Mouse (Mus musculus) thymus, postnatal 36 days (tissue): ENCODE results near the gene Tlcd1.

Source experiments
- DNase-seq, 2 experiments: peaks; one replicate each; pipeline ENCODE4 v3.0.0; 2022; ENCODE audit warnings: mixed read lengths in 2 of 2

Tlcd1 gene

DNA sequence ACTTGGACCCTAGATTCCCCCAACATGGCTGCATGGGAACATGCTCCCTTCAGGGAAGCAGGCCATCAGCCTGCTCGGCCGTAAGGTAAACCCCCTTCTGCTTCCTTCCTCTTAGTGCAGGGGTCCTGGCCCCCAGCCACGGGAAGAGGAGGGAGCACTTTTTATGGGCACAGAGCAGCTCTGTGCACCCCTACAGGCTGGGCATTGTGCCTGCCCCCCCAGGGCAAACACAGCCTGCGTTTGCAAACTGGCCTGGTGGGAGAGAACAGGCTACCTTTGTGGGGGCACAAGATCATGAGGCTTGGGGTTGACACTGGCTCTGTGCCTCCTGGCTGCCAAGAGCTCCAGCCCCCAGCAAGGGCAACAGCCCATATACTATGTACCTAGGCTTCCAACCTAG, 14.5 kb upstream of the Tlcd1 start:
- DNase-seq = peak in 1 of 2 experiments; percentile 15

GRCm38 (mm10) chr11:78162504-78162903, 14.0 kb upstream of the Tlcd1 start:
- DNase-seq = peak in 1 of 2 experiments; percentile 22

DNA sequence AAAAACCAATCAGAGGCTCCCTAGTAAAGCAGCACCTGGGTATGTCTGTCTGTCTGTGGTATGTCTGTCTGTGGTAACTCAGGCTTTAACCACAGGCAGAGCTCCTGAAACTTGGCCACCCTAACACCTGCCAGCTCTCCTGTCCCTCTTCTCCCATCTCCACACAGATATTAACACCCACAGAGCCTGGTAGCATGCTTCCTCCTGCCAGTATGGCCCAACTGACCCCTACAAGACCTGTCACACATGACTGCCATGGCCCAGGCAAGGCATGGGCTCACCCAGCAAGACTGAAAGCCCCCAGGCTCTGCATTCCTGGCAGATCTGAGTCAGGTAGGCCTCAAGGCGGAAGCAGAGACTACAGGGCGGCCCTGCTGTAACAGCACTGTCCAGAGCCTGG, 13.5 kb upstream of the Tlcd1 start:
- DNase-seq = no peak

GRCm38 (mm10) chr11:78163681-78164603, 12.6 kb upstream of the Tlcd1 start:
- DNase-seq = peak; percentile 76 to 85

DNA sequence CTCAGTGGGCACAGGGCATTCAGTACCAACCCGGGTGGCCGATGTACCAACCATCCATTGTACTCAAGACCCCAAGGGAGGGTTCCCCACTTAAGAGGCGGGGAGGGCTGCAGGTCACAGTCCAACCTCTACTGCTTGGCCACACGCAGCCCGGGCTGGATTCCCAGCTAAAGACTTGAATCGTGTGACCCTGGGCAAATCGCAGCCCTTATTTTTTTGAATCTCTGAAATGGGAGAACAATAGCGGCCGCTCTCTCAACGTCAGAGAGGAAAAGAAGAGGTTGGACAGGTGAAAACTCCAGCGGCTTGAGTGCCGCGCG, 11.9 kb upstream of the Tlcd1 start:
- no peak for DNase-seq

- DNase-seq = peak; percentile 89 to 90
These were observed 11.4 kb upstream of the Tlcd1 start, which contains the start of gene Traf4 for GRCm38 (mm10) chr11:78164924-78165760. Gene Traf4 (minus strand): TSS chr11:78165589.

GRCm38 (mm10) chr11:78165761-78166109, 10.8 kb upstream of the Tlcd1 start:
- no peak for DNase-seq

DNA sequence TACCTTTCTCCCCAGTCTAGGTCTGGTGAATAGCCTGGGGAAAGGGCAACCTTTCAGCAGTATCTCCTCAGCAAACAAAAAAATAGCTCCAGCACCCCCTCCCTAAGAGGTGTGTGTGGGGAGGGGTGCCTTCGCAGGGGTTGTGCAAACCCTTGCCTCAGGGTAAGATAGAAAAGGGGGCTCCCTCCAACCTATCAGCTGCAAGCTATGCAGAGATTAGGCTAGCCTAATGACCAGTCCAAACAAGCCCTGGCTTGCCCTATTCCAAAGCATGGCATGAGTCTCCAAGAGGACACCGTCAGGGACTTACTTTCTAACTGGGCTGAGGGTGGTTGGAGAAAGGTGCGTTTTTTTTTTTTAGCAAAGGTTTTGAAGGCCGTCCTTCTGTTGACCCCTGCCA, 10.3 kb upstream of the Tlcd1 start:
- no peak for DNase-seq

- DNase-seq = no peak
These were observed 9.9 kb upstream of the Tlcd1 start for GRCm38 (mm10) chr11:78166640-78167039.

DNA sequence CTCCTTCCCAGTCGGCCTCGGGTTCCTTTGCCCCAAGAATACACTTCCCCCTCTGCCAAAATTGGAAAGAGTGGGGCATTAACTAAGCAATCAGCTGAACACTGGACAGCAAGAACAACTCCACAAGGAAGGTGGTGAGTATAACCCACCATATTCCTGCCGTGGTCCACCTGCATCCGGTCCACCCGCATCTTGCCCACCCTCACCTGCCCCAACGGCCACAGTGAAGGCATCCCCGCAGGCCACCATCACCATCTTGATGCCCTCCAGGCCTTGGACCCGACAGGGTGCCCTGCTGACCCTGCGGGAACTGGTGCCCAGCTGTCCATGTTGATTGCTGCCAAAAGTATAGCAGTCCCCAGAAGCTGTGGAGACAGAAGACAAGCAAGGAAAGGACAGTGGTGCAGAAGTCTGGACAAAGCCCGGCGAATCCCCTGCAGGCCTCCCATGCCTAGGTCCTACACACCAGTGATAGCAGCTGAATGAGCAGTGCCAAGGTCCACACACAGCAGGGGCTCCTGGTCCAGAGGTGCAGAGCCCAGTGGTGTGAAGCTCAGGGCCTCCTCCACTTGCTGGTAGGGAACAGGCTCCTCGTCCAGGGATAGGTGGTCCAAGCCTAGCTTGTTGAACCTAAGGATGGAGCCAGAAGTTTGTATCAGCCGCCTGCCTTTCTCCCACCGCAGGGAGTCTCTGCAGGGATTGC, 9.1 kb upstream of the Tlcd1 start:
- DNase-seq = no peak

GRCm38 (mm10) chr11:78168541-78169468, 7.7 kb upstream of the Tlcd1 start:
- peak; percentile 78 to 87 for DNase-seq

DNA sequence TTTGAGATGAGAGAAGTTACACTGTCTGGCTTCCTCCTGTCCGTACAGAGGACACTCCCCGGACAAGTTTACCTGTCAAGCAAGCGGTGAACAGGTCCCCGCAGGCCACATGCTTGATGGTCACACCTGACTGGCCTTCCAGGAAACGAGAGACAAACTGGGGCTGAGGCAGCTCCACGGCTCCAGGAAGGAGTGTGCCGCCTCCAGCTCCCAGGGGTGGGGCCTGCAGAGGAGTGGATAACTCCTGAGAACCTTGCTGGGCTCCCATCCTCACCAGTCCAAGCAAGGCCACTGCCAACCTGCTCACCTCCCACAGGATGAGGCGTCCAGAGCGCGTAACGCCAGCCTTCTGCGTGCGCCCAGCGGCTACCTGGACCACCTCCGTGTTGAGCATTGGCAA, 6.2 kb upstream of the Tlcd1 start:
- peak in 1 of 2 experiments; percentile 20 for DNase-seq

GRCm38 (mm10) chr11:78171328-78171727, 5.2 kb upstream of the Tlcd1 start:
- no peak for DNase-seq

- peak in 1 of 2 experiments; percentile 30 for DNase-seq
These were observed 4.3 kb upstream of the Tlcd1 start for GRCm38 (mm10) chr11:78172034-78172747.

GRCm38 (mm10) chr11:78172748-78173383, 3.6 kb upstream of the Tlcd1 start:
- DNase-seq = no peak

DNA sequence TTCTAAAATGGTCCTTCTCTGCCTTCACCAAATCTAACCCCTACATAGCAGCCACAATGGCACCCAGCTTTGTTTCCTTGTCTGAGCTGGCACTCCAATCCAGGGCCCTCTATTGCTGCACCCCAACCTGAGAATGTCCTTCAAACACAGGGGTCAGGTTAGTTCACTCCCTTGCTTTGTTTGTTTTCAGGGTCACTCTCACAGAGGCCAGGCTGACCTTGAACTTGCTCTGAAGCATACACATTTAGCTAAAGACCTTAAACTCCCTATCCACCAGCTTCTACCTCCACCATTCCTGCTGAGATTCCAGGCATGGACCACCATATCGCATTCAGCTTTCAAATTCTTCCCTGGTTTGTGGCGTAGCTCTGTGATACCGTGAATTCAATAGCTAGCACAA, 2.0 kb upstream of the Tlcd1 start:
- DNase-seq = no peak

GRCm38 (mm10) chr11:78175771-78176401, 625 bp upstream of the Tlcd1 start:
- DNase-seq = no peak

DNA sequence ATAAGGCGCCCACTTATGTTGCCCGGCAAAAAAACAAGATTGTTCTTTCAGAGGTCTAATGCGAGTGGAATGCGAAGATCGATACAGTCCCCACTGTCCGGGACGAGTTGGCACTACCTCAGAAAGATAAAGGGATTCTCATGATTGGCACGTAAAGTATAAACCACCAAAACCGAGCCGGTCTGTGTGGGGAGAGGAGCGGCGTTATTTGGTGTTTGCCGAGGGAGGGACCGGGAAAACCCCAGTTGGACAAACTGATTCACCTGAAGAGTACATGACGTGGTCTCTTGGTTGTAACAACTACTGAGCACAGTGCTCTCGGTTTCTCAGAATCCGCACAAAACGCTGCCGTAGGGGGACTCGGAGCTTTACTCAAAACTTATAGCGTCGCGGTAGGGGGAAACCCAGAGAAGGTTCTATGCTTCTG, 407 bp downstream of the Tlcd1 start:
- DNase-seq = peak in 1 of 2 experiments; percentile 29

- DNase-seq = no peak
These were observed 926 bp downstream of the Tlcd1 start for GRCm38 (mm10) chr11:78177437-78177836.
